Mouse (Mus musculus) stomach, embryonic 16.5 days (tissue): ENCODE results near the gene Col28a1. TPM values are rescaled to one million over a fixed set of nuclear protein-coding genes. Genes with fewer than 3 reads are reported as not detected.
"Not testable (repeated sequence)": the region's sequence is repeated elsewhere in the genome, so short reads cannot be mapped to it uniquely, and the experiment has no call there.

Experiments used
- ATAC-seq: fragments of 200-750 bp; cut with Nextera tagmentation; 2 replicates; pipeline ENCODE4 v1.8.0; 2017; ENCODE audit warnings: moderate number of reproducible peaks, moderate TSS enrichment; ENCODE audit not compliant: insufficient read depth, low FRiP score
- H3K27ac ChIP-seq: fragments of 300-500 bp; sonication (generic); 2 replicates; pipeline ENCODE4 v1.5.1; 2014; ENCODE audit warnings: low read length
- H3K27me3 ChIP-seq: fragments of 300-500 bp; sonication (generic); 2 replicates; pipeline ENCODE4 v1.6.1; 2014; ENCODE audit warnings: low read length, control low read depth, mixed read lengths; ENCODE audit not compliant: control insufficient read depth, insufficient read depth
- H3K36me3 ChIP-seq: fragments of 300-500 bp; sonication (generic); 2 replicates; pipeline ENCODE4 v1.6.1; 2014; ENCODE audit warnings: low read length; ENCODE audit not compliant: control insufficient read depth, insufficient read depth
- H3K4me1 ChIP-seq: fragments of 300-500 bp; sonication (generic); 2 replicates; pipeline ENCODE4 v1.6.1; 2014; ENCODE audit warnings: low read length, control low read depth, mixed read lengths; ENCODE audit not compliant: control insufficient read depth, insufficient read depth
- H3K4me2 ChIP-seq: fragments of 300-500 bp; sonication (generic); 2 replicates; pipeline ENCODE4 v1.6.1; 2014; ENCODE audit warnings: low read depth, low read length, mixed read lengths
- H3K4me3 ChIP-seq: fragments of 300-500 bp; sonication (generic); replicated peaks from 2 replicates; pipeline ENCODE4 v1.5.1; 2014; ENCODE audit warnings: mild to moderate bottlenecking, low read length
- H3K9ac ChIP-seq: fragments of 300-500 bp; sonication (generic); 2 replicates; pipeline ENCODE4 v1.6.1; 2014; ENCODE audit warnings: low read length
- H3K9me3 ChIP-seq: fragments of 300-500 bp; sonication (generic); replicated peaks from 2 replicates; pipeline ENCODE4 v1.6.1; 2016; ENCODE audit warnings: low read length, control low read depth; ENCODE audit not compliant: control insufficient read depth
- WGBS: fragments of 180-500 bp; shearing (Covaris S2); extraction: QIAGEN DNeasy Blood & Tissue Kit; methylation state at CpG from one replicate; pipeline ENCODE4 v1.1.7; 2014; 5-methylcytosine and 5-hydroxymethylcytosine counted together
- polyA plus RNA-seq: library from polyadenylated mRNA; unstranded; fragments of >200 nt; fragmentation: Nextera tagmentation; extraction: Ambion mirVana; gene quantifications from 2 replicates; pipeline ENCODE4 v1.2.1, GENCODE M21; 2015

Gene Col28a1
- polyA plus RNA-seq, 1 experiment from 2014 or later, result 2.5 TPM

GRCm38 (mm10) chr6:7994736-7995135 lies 197.7 kb downstream of the Col28a1 start:
- 84% methylated on average over 4 of the region's 4 CpGs for WGBS

GRCm38 (mm10) chr6:7983646-7983979 lies 208.8 kb downstream of the Col28a1 start:
- Histone ChIP-seq H3K9me3 (no peaks in the 10 kb centered on the region), H3K27me3 (no peaks in the 10 kb centered on the region), H3K36me3 (no peaks in the 10 kb centered on the region), H3K27ac (no peak overlapping the region), H3K4me1 (no peaks in the 10 kb centered on the region), H3K4me2 (peak overlapping the region; percentile 39), H3K9ac (no peak overlapping the region; the same call in 1 of the 2 replicates), H3K4me3 (peak overlapping the region; percentile 40)
- 37% methylated on average over 7 of the region's 7 CpGs for WGBS
- ATAC-seq, result peak; percentile 17; the same call in 1 of the 2 replicates

More at GRCm38 (mm10) chr6:7994736-7995135, 197.7 kb downstream of the Col28a1 start:
- Histone ChIP-seq H3K27me3 (no peaks in the 10 kb centered on the region), H3K9me3 (no peaks in the 10 kb centered on the region), H3K4me1 (no peaks in the 10 kb centered on the region), H3K4me3 (no peak overlapping the region), H3K27ac (no peak overlapping the region), H3K9ac (no peak overlapping the region), H3K36me3 (no peaks in the 10 kb centered on the region), H3K4me2 (no peak overlapping the region)
- no peak for ATAC-seq

GRCm38 (mm10) chr6:7982958-7983645 lies 209.3 kb downstream of the Col28a1 start:
- H3K4me2 ChIP-seq, result peak overlapping the region; percentile 39
- H3K27me3 ChIP-seq, H3K27ac ChIP-seq, H3K4me1 ChIP-seq, H3K9me3 ChIP-seq, H3K36me3 ChIP-seq: not testable (repeated sequence)
- 57% methylated on average over 32 of the region's 32 CpGs for WGBS
- ATAC-seq, result peak; percentile 33; the same call in 1 of the 2 replicates
- peak overlapping the region; percentile 19; the same call in 1 of the 2 replicates for H3K9ac ChIP-seq
- H3K4me3 ChIP-seq, result peak overlapping the region; percentile 40

GRCm38 (mm10) chr6:7971020-7971760 lies 221.2 kb downstream of the Col28a1 start:
- no peak for ATAC-seq
- Histone ChIP-seq H3K9ac (no peak overlapping the region), H3K36me3 (no peaks in the 10 kb centered on the region), H3K9me3 (no peaks in the 10 kb centered on the region), H3K27me3 (no peaks in the 10 kb centered on the region), H3K27ac (no peak overlapping the region), H3K4me1 (peaks cover 4% of the 10 kb centered on the region), H3K4me2 (no peak overlapping the region), H3K4me3 (no peak overlapping the region)
- WGBS, result 50% methylated on average over 5 of the region's 5 CpGs

GRCm38 (mm10) chr6:7969376-7969775 lies 223.0 kb downstream of the Col28a1 start:
- ATAC-seq, result no peak
- no peaks in the 10 kb centered on the region for H3K27me3 ChIP-seq
- no peaks in the 10 kb centered on the region for H3K36me3 ChIP-seq
- no peaks in the 10 kb centered on the region for H3K9me3 ChIP-seq
- no peak overlapping the region for H3K4me2 ChIP-seq
- H3K4me1 ChIP-seq, result peaks cover 8% of the 10 kb centered on the region
- H3K9ac ChIP-seq, result no peak overlapping the region
- 76% methylated on average over 4 of the region's 4 CpGs for WGBS
- no peak overlapping the region for H3K27ac ChIP-seq
- H3K4me3 ChIP-seq, result no peak overlapping the region

GRCm38 (mm10) chr6:7965833-7966522 lies 226.4 kb downstream of the Col28a1 start:
- Histone ChIP-seq H3K27me3 (no peaks in the 10 kb centered on the region), H3K4me1 (peaks cover 8% of the 10 kb centered on the region), H3K36me3 (no peaks in the 10 kb centered on the region), H3K9ac (no peak overlapping the region), H3K27ac (0 out of 2 replicates have a peak overlapping the region, but pooled peaks have one; percentile 6), H3K4me3 (no peak overlapping the region), H3K9me3 (no peaks in the 10 kb centered on the region), H3K4me2 (no peak overlapping the region)
- ATAC-seq, result peak; percentile 76; the same call in 1 of the 2 replicates
- WGBS, result 32% methylated on average over 11 of the region's 11 CpGs

GRCm38 (mm10) chr6:7962749-7963148 lies 229.7 kb downstream of the Col28a1 start:
- Histone ChIP-seq H3K9me3 (no peaks in the 10 kb centered on the region), H3K4me1 (peaks cover 8% of the 10 kb centered on the region), H3K4me3 (no peak overlapping the region), H3K27me3 (no peaks in the 10 kb centered on the region), H3K27ac (no peak overlapping the region), H3K36me3 (no peaks in the 10 kb centered on the region), H3K9ac (no peak overlapping the region), H3K4me2 (no peak overlapping the region)
- WGBS, result 86% methylated on average over 7 of the region's 7 CpGs
- ATAC-seq, result no peak

- Histone ChIP-seq H3K4me1 (no peaks in the 10 kb centered on the region), H3K27ac (no peak overlapping the region), H3K9me3 (no peaks in the 10 kb centered on the region), H3K36me3 (no peaks in the 10 kb centered on the region), H3K4me2 (no peak overlapping the region), H3K27me3 (no peaks in the 10 kb centered on the region), H3K4me3 (no peak overlapping the region), H3K9ac (no peak overlapping the region)
- ATAC-seq, result no peak
- WGBS, result 40% methylated on average over 2 of the region's 2 CpGs
These were observed 240.2 kb downstream of the Col28a1 start for GRCm38 (mm10) chr6:7952208-7952607.

GRCm38 (mm10) chr6:7951778-7952177 lies 240.6 kb downstream of the Col28a1 start:
- no peak overlapping the region for H3K27ac ChIP-seq
- no peak overlapping the region for H3K9ac ChIP-seq
- H3K4me1 ChIP-seq, result no peaks in the 10 kb centered on the region
- no peak overlapping the region for H3K4me3 ChIP-seq
- no peak for ATAC-seq
- H3K9me3 ChIP-seq, result no peaks in the 10 kb centered on the region
- no peak overlapping the region for H3K4me2 ChIP-seq
- no peaks in the 10 kb centered on the region for H3K27me3 ChIP-seq
- H3K36me3 ChIP-seq, result no peaks in the 10 kb centered on the region
